8 mouse cellular contexts compared by ENCODE assay signal in the genomic region with DNA sequence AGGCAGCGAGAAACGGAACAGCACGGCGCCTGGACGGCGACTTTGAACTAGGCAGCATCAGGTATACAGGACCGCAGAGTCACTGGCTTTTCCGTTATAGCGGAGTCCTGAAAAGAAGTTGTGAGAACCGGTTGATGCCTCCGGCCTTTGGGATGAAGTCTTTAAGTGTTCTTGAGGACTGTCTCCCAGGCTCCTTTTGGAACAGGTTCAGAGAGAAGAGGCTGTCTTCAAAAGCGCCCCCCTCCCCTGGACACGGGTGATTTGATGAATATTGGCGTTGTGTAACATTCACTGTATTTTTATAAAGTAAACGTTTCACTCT. TPM values are rescaled to one million over a fixed set of nuclear protein-coding genes. Genes with fewer than 3 reads are reported as not detected.
A peak's percentile ranks its signal among the peaks of the same experiment; 100 is the strongest.
DNase-seq lines count a peak whose midpoint lies in the region; ATAC-seq and TF ChIP-seq lines count a peak whose summit lies in the region.

No protein-coding gene starts in this region.

- intact Hi-C loops in left cerebral cortex, adult 2 months (cut with DNase I), result no loop called here
- intact Hi-C loops in left cerebral cortex, postnatal 10 days (cut with DNase I), result no loop called here
- intact Hi-C loops in gastrocnemius, postnatal 14 days (cut with DNase I; ENCODE audit: low total_unique reads), result no loop called here

- peak overlapping the region; percentile 68 for H3K4me3 ChIP-seq in left cerebral cortex, adult 2 months
- H3K4me3 ChIP-seq in embryonic facial prominence, embryonic 10.5 days, result peak overlapping the region; percentile 76
- H3K4me3 ChIP-seq in hindbrain, embryonic 16.5 days (ENCODE audit: low read length), result peak overlapping the region; percentile 82
- H3K4me3 ChIP-seq in midbrain, postnatal 0 days (ENCODE audit: low read depth, low read length), result peak overlapping the region; percentile 52

- peaks cover 7% of the 10 kb centered on the region; the same call in 1 of the 2 replicates for H3K9me3 ChIP-seq in embryonic facial prominence, embryonic 10.5 days
- H3K9me3 ChIP-seq in hindbrain, embryonic 16.5 days (ENCODE audit: control insufficient read depth, low read length), result 0 out of 2 replicates have a peak, but pooled peaks cover 2% of the 10 kb centered on the region
- H3K9me3 ChIP-seq in midbrain, postnatal 0 days (ENCODE audit: low read length), result no peaks in the 10 kb centered on the region

- WGBS in embryonic facial prominence, embryonic 10.5 days, result 12% methylated on average over 15 of the region's 15 CpGs
- 8% methylated on average over 15 of the region's 15 CpGs for WGBS in hindbrain, embryonic 16.5 days
- WGBS in midbrain, postnatal 0 days, result 5% methylated on average over 15 of the region's 15 CpGs

- no peak for ATAC-seq in hindbrain, embryonic 16.5 days
- ATAC-seq in midbrain, postnatal 0 days (ENCODE audit: low FRiP score), result no peak; the same call in 1 of the 2 replicates

- peak overlapping the region; percentile 56; the same call in 1 of the 2 replicates for H3K27ac ChIP-seq in left cerebral cortex, adult 2 months
- H3K27ac ChIP-seq in embryonic facial prominence, embryonic 10.5 days (replicated peaks), result 0 out of 2 replicates have a peak overlapping the region, but pooled peaks have one; percentile 69
- no peak overlapping the region for H3K27ac ChIP-seq in hindbrain, embryonic 16.5 days (ENCODE audit: low read depth, low read length)
- H3K27ac ChIP-seq in midbrain, postnatal 0 days (ENCODE audit: low read depth, low read length), result no peak overlapping the region

- no peaks in the 10 kb centered on the region for H3K36me3 ChIP-seq in embryonic facial prominence, embryonic 10.5 days (replicated peaks)
- no peaks in the 10 kb centered on the region for H3K36me3 ChIP-seq in hindbrain, embryonic 16.5 days (ENCODE audit: control insufficient read depth, insufficient read depth, low read length)
- H3K36me3 ChIP-seq in midbrain, postnatal 0 days (ENCODE audit: insufficient read depth, low read length), result no peaks in the 10 kb centered on the region

- DNase-seq in left cerebral cortex, adult 2 months (ENCODE audit: extremely low spot score in 1 of 2, low spot score in 2 of 2), result no peak
- no peak for DNase-seq in left cerebral cortex, postnatal 10 days (ENCODE audit: extremely low spot score in 1 of 2, low spot score in 2 of 2)
- DNase-seq in embryonic facial prominence, embryonic 10.5 days (ENCODE audit: low spot score), result no peak
- peak; percentile 9 for DNase-seq in midbrain, postnatal 0 days (ENCODE audit: low spot score)
- no peak for DNase-seq in adrenal gland, postnatal 36 days
- DNase-seq in gastrocnemius, postnatal 14 days, result no peak
- DNase-seq in cerebellum, postnatal 4 days (ENCODE audit: low spot score in 2 of 2), result no peak

- TF ChIP-seq CTCF in left cerebral cortex, adult 2 months (IDR thresholded peaks at IDR 0.05), result no peak
- TF ChIP-seq CTCF in midbrain, postnatal 0 days (IDR thresholded peaks at IDR 0.05), result no peak

- H3K27me3 ChIP-seq in embryonic facial prominence, embryonic 10.5 days (replicated peaks; ENCODE audit: low read depth, poor library complexity, severe bottlenecking), result peaks cover 45% of the 10 kb centered on the region
- H3K27me3 ChIP-seq in hindbrain, embryonic 16.5 days (replicated peaks; ENCODE audit: control insufficient read depth, insufficient read depth, low read length), result peaks cover 2% of the 10 kb centered on the region; the same call in 1 of the 2 replicates
- no peaks in the 10 kb centered on the region for H3K27me3 ChIP-seq in midbrain, postnatal 0 days (ENCODE audit: insufficient read depth, low read length)

- peak overlapping the region; percentile 76 for H3K9ac ChIP-seq in hindbrain, embryonic 16.5 days (ENCODE audit: low read depth, low read length)
- 0 out of 2 replicates have a peak overlapping the region, but pooled peaks have one; percentile 51 for H3K9ac ChIP-seq in midbrain, postnatal 0 days (replicated peaks; ENCODE audit: low read length, poor library complexity, severe bottlenecking)

- peak overlapping the region; percentile 95 for H3K4me2 ChIP-seq in hindbrain, embryonic 16.5 days (ENCODE audit: low read length)
- peak overlapping the region; percentile 96 for H3K4me2 ChIP-seq in midbrain, postnatal 0 days (ENCODE audit: low read depth, low read length, poor library complexity, severe bottlenecking)

- peaks cover 11% of the 10 kb centered on the region; the same call in 1 of the 2 replicates for H3K4me1 ChIP-seq in embryonic facial prominence, embryonic 10.5 days
- peaks cover 5% of the 10 kb centered on the region for H3K4me1 ChIP-seq in hindbrain, embryonic 16.5 days (ENCODE audit: control insufficient read depth, insufficient read depth, low read depth, low read length)
- no peaks in the 10 kb centered on the region for H3K4me1 ChIP-seq in midbrain, postnatal 0 days (ENCODE audit: insufficient read depth, low read length)

RNA-seq across cellular contexts. Expression of a gene that starts 0.5 kb away (rescaled TPM):
- 1 to 10 TPM; 3.8 to 5.8 TPM for total RNA-seq in left cerebral cortex, adult 2 months (2021)
- total RNA-seq in left cerebral cortex, postnatal 10 days (2021), result 1 to 10 TPM; 3.1 to 3.5 TPM
- polyA plus RNA-seq in embryonic facial prominence, embryonic 10.5 days (2016; fragmentation: Nextera tagmentation; extraction: Ambion mirVana), result 0.28 and 0.54 TPM in 2 replicates
- polyA plus RNA-seq in hindbrain, embryonic 16.5 days (2015; fragmentation: Nextera tagmentation; extraction: Ambion mirVana), result 0.66 and 1.0 TPM in 2 replicates
- 0.85 and 1.5 TPM in 2 replicates for total RNA-seq in midbrain, postnatal 0 days (2014; rRNA removed)
- polyA plus RNA-seq in midbrain, postnatal 0 days (2015; fragmentation: Nextera tagmentation; extraction: Ambion mirVana), result 0.77 and 1.2 TPM in 2 replicates
- total RNA-seq in adrenal gland, postnatal 36 days (2021), result 1 to 10 TPM; 2.7 to 3.9 TPM
- total RNA-seq in gastrocnemius, postnatal 14 days (2021), result 10 to 100 TPM; 14.8 to 17.6 TPM

Comparison
In these comparisons a context has a peak if more than half of its experiments do, and no peak if none do; other contexts are left out.
1. H3K27ac ChIP-seq: peak in left cerebral cortex, adult 2 months (single experiment) and embryonic facial prominence, embryonic 10.5 days (single experiment); none in hindbrain, embryonic 16.5 days (single experiment) and midbrain, postnatal 0 days (single experiment).
2. Peak in every context shown above with its lines, with median percentiles within 50 percentile points of each other: H3K4me3 ChIP-seq.